Mouse (Mus musculus): ENCODE measurements around the gene Antxr1. TPM values are rescaled to one million over a fixed set of nuclear protein-coding genes. Genes with fewer than 3 reads are reported as not detected.

Antxr1 gene
- not detected for total RNA-seq (2023)

DNA sequence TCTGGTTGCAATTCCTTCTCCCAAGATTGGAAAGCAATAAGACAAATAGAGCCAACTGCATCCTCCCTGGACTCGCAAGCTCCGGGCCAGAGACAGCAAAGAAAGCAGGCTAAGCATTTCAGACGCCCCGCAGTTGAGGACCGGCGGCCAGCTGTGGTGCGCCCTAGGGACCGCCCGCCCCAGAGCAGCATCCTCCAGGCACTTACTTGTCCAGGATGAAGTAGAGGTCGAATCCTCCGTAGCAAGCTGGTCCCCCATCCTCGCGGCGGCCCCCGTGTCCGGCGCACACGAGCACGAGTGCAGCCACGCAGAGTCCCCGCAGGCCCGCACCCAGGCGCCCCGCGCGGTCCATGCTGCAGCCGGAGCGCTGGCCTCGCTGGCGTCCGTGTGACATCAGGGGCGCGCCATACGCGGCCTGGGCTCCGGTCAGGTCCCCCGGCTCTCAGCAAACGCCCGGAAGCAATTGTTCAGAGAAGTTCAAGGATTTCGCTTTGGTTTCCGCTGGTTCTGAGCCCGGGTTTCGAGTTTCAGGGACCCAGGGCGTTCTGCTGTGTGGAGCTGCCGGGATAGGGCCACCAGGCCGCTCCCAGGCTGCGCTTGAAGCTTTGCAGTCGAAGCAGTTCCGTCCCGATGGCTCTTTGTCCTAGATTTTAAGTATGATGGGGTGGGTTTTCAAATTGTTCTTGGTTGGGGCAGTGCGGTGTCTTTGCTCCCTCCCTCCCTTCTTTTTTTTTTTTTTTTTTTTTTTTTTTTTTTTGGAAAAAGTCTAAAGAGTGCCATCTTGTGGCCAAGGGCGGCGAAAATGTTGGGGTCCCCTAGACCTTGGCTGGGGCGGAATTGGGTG, at the start of gene Antxr1:
TSS of gene Antxr1 (minus strand) at position 731 of the 844 bp plus-strand sequence.

DNA sequence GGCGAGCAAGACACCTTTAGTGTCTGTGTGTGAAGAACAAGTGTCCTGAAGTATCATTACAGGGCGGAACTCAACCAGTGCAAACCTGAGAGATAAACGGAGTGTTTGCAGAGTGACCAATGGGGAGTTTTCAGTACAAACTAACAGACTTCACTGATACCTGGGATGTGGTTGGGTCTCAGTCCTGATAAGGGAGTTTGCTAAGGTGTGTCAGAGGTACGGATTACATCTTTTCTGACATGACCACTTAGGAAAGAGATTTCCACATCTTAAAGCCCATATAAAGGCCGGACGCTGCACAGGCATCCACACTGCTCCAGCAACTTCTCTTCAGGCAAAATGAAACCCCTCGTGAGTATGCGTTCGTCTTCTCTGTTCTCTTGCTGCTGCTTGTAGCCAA, 37.4 kb upstream of the Antxr1 start, which contains the start of gene Gkn2:
TSS of gene Gkn2 (plus strand) at position 301 of the 400 bp plus-strand sequence.

DNA sequence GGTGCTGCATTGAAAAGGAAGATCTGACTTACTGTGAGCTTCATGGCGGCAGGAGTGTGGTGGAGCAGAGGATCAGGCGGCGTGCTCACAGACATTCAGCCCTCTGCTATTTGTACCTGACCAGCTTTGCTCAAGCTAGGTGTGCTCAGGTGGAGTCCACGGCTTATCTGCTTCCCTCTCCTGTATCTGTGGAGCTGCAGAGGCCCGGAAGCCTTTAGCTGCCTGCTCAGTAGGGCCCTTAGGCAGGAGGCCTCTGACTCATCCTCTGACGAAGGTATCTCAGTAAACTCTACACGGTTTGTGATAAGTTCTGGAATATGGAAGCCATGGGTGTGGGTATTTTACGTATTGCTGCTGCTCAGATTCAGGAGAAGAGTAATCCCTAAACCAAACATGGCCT, 15.2 kb upstream of the Antxr1 start, which contains the start of gene Gkn1:
TSS of gene Gkn1 (minus strand) at position 114 of the 400 bp plus-strand sequence.

GRCm38 (mm10) chr6:87104123-87104796, 231.4 kb downstream of the Antxr1 start, which contains the start of gene D6Ertd527e:
D6Ertd527e (plus strand) TSS chr6:87104746.

Other genes starting within 250 kb of the Antxr1 start
- gene D6Ertd527e, start 231.1 kb downstream of the Antxr1 start, total RNA-seq (2023) = not detected
- gene Gkn1, start 15.1 kb upstream of the Antxr1 start, total RNA-seq (2023) = not detected
- not detected for gene Gkn2, start 37.5 kb upstream of the Antxr1 start, total RNA-seq (2023)
- not detected for gene Gkn3, start 53.1 kb upstream of the Antxr1 start, total RNA-seq (2023)
- not detected for gene Bmp10, start 93.2 kb upstream of the Antxr1 start, total RNA-seq (2023)
- gene Arhgap25, start 197.4 kb upstream of the Antxr1 start, total RNA-seq (2023) = 86.4 TPM